ENCODE assay signal across 8 mouse cellular contexts in genomic region chr14:56887887-56888286, GRCm38 (mm10). TPM values are rescaled to one million over a fixed set of nuclear protein-coding genes. Genes with fewer than 3 reads are reported as not detected.
DNase-seq lines count a peak whose midpoint lies in the region; ATAC-seq and TF ChIP-seq lines count a peak whose summit lies in the region.

No protein-coding gene starts in this region.

- H3K4me1 ChIP-seq in forebrain, embryonic 15.5 days: peaks cover 24% of the 10 kb centered on the region
- 0 out of 2 replicates have a peak, but pooled peaks cover 8% of the 10 kb centered on the region for H3K4me1 ChIP-seq in lung, embryonic 14.5 days (ENCODE audit: insufficient read depth)

- H3K27me3 ChIP-seq in forebrain, embryonic 15.5 days: no peaks in the 10 kb centered on the region
- H3K27me3 ChIP-seq in lung, embryonic 14.5 days (ENCODE audit: insufficient read depth, low read length): no peaks in the 10 kb centered on the region

- H3K4me2 ChIP-seq in forebrain, embryonic 15.5 days (replicated peaks): peak overlapping the region; percentile 55
- H3K4me2 ChIP-seq in lung, embryonic 14.5 days: peak overlapping the region; percentile 86

- ATAC-seq in forebrain, embryonic 15.5 days (replicated peaks): peak; percentile 11; the same call in 1 of the 2 replicates
- no peak for ATAC-seq in lung, embryonic 14.5 days (ENCODE audit: insufficient read depth)
- ATAC-seq in neutrophil, adult 5-6 weeks (ENCODE audit: extremely low read depth, insufficient number of reproducible peaks, low FRiP score, poor library complexity, severe bottlenecking): peak; percentile 66

- peak overlapping the region; percentile 100 for H3K27ac ChIP-seq in forebrain, embryonic 15.5 days (replicated peaks)
- peak overlapping the region; percentile 99 for H3K27ac ChIP-seq in lung, embryonic 14.5 days (ENCODE audit: low read depth)

- peak; percentile 85 for TF ChIP-seq CTCF in lung, embryonic 14.5 days (IDR thresholded peaks at IDR 0.05; ENCODE audit: low read depth)

- WGBS in forebrain, embryonic 15.5 days: under 1% methylated on average over 9 of the region's 9 CpGs
- under 1% methylated on average over 9 of the region's 9 CpGs for WGBS in lung, embryonic 14.5 days

- H3K4me3 ChIP-seq in forebrain, embryonic 15.5 days: peak overlapping the region; percentile 95
- peak overlapping the region; percentile 85 for H3K4me3 ChIP-seq in lung, embryonic 14.5 days (ENCODE audit: low read depth, low read length)

- peak; percentile 88 for DNase-seq in ES-CJ7 (ENCODE audit: low read depth, low spot score)
- DNase-seq in c-Kit-positive CD71-positive TER-119-positive erythroid progenitor cells, embryonic 14.5 days (ENCODE audit: low spot score): peak; percentile 75
- DNase-seq in heart, postnatal 36 days: peak; percentile 50 to 61
- DNase-seq in layer of hippocampus, adult 8-10 months (ENCODE audit: low spot score in 2 of 2): peak; percentile 62 to 70
- DNase-seq in lung, embryonic 14.5 days: peak; percentile 84
- peak; percentile 54 for DNase-seq in testis, postnatal 14 days (ENCODE audit: low spot score)

- H3K36me3 ChIP-seq in forebrain, embryonic 15.5 days: peaks cover 13% of the 10 kb centered on the region; the same call in 1 of the 2 replicates
- H3K36me3 ChIP-seq in lung, embryonic 14.5 days (ENCODE audit: insufficient read depth): peaks cover 32% of the 10 kb centered on the region

- H3K9ac ChIP-seq in forebrain, embryonic 15.5 days (replicated peaks): peak overlapping the region; percentile 96
- peak overlapping the region; percentile 96 for H3K9ac ChIP-seq in lung, embryonic 14.5 days

- H3K9me3 ChIP-seq in forebrain, embryonic 15.5 days: no peaks in the 10 kb centered on the region
- H3K9me3 ChIP-seq in lung, embryonic 14.5 days (ENCODE audit: low read depth, low read length): no peaks in the 10 kb centered on the region

- intact Hi-C loops in heart, postnatal 36 days (cut with DNase I): loop anchor here (5.0 to 10.0 kb wide), 3 partner anchors 111 to 313 kb away; partner anchors contain the start of genes Cenpj, Mphosph8, Parp4 and Pspc1

RNA-seq across cellular contexts. Expression of gene Zmym2, which starts 1.4 kb away (rescaled TPM):
- 70.8 and 74.7 TPM in 2 replicates for polyA plus RNA-seq in forebrain, embryonic 15.5 days (2015; fragmentation: Nextera tagmentation; extraction: Ambion mirVana)
- 10 to 100 TPM; 33.3 to 42.0 TPM for total RNA-seq in heart, postnatal 36 days (2021)
- total RNA-seq in layer of hippocampus, adult 8-10 months (2022): 100 to 1,000 TPM in 1 of 4 experiments, 10 to 100 TPM in 3; 92.2 to 100 (median 97.3) TPM
- polyA plus RNA-seq in lung, embryonic 14.5 days (2014; fragmentation: Nextera tagmentation; extraction: Ambion mirVana): 45.1 and 49.5 TPM in 2 replicates
- 94.5 and 110 TPM in 2 replicates for total RNA-seq in neutrophil, adult 5-6 weeks (2017)
